Mouse (Mus musculus) MEL (cell line): ENCODE measurements around the gene Btnl10. TPM values are rescaled to one million over a fixed set of nuclear protein-coding genes. Genes with fewer than 3 reads are reported as not detected.

ENCODE experiments used
- DNase-seq: peaks from one replicate; pipeline ENCODE4 v3.0.0; 2011; ENCODE audit warnings: low read depth, low spot score
- H3K27ac ChIP-seq: 2 replicates; pipeline ENCODE4 v1.5.1; 2012; ENCODE audit warnings: low read depth, mild to moderate bottlenecking, control low read depth, low read length, moderate library complexity; ENCODE audit not compliant: control insufficient read depth
- H3K27me3 ChIP-seq, 2 experiments: fragments of 150-350 bp in 1 of 2; sonication (generic) in 1 of 2; 2 replicates each; pipeline ENCODE4 v1.6.1; 2012; ENCODE audit warnings: low read length in 2 of 2, mild to moderate bottlenecking in 2 of 2, improper control_type of control experiment in 1 of 2, moderate library complexity in 1 of 2; ENCODE audit not compliant: insufficient read depth in 2 of 2, control insufficient read depth in 1 of 2
- H3K36me3 ChIP-seq, 2 experiments: 2 replicates each; pipeline ENCODE4 v1.6.1; 2012 to 2014; ENCODE audit warnings: low read length in 2 of 2, improper control_type of control experiment in 1 of 2, inconsistent platforms in 1 of 2, mild to moderate bottlenecking in 1 of 2; ENCODE audit not compliant: insufficient read depth in 2 of 2, control insufficient read depth in 1 of 2
- H3K4me1 ChIP-seq, 2 experiments: fragments of 150-350 bp in 1 of 2; sonication (generic) in 1 of 2; 2 replicates each; pipeline ENCODE4 v1.6.1; 2012; ENCODE audit warnings: low read length in 2 of 2, improper control_type of control experiment in 1 of 2, mild to moderate bottlenecking in 1 of 2; ENCODE audit not compliant: insufficient read depth in 2 of 2, control insufficient read depth in 1 of 2
- H3K4me3 ChIP-seq, 2 experiments: fragments of 150-350 bp in 1 of 2; sonication (generic) in 1 of 2; 2 replicates each; pipeline ENCODE4 v1.5.1; 2012; ENCODE audit warnings: low read depth in 2 of 2, low read length in 2 of 2, mild to moderate bottlenecking in 2 of 2, moderate library complexity in 2 of 2, control low read depth in 1 of 2, improper control_type of control experiment in 1 of 2; ENCODE audit not compliant: control insufficient read depth in 1 of 2, insufficient read depth in 1 of 2
- H3K79me2 ChIP-seq: 2 replicates; pipeline ENCODE4 v1.6.1; 2012; ENCODE audit warnings: mild to moderate bottlenecking, low read length, moderate library complexity; ENCODE audit not compliant: control insufficient read depth, poor library complexity, insufficient read depth
- H3K9ac ChIP-seq: 2 replicates; pipeline ENCODE4 v1.6.1; 2012; ENCODE audit warnings: low read depth, mild to moderate bottlenecking, control low read depth, low read length, moderate library complexity; ENCODE audit not compliant: control insufficient read depth, poor library complexity, severe bottlenecking
- H3K9me3 ChIP-seq: fragments of 150-350 bp; sonication (generic); replicated peaks from 2 replicates; pipeline ENCODE4 v1.6.1; 2012; ENCODE audit warnings: mild to moderate bottlenecking, low read length, improper control_type of control experiment, moderate library complexity; ENCODE audit not compliant: insufficient read depth
- BHLHE40 ChIP-seq: IDR thresholded peaks from 2 replicates; pipeline ENCODE4 v1.6.1; 2012; ENCODE audit warnings: low read depth, mild to moderate bottlenecking, inconsistent platforms, low read length, improper control_type of control experiment, borderline replicate concordance
- ELF1 ChIP-seq: IDR thresholded peaks from 2 replicates; pipeline ENCODE4 v1.6.1; 2014; ENCODE audit warnings: low read depth, mild to moderate bottlenecking, inconsistent platforms, low read length, improper control_type of control experiment, moderate library complexity
- EP300 ChIP-seq, 2 experiments: IDR thresholded peaks; 2 replicates each; pipeline ENCODE4 v1.6.1; 2011; ENCODE audit warnings: improper control_type of control experiment in 2 of 2, low read length in 2 of 2, low read depth in 1 of 2, mild to moderate bottlenecking in 1 of 2
- ETS1 ChIP-seq: IDR thresholded peaks from 2 replicates; pipeline ENCODE4 v1.6.1; 2012; ENCODE audit warnings: low read depth, mild to moderate bottlenecking, inconsistent platforms, low read length, improper control_type of control experiment, moderate library complexity
- GATA1 ChIP-seq: IDR thresholded peaks from 2 replicates; pipeline ENCODE4 v1.6.1; 2011; ENCODE audit warnings: low read depth, low read length, improper control_type of control experiment
- KAT2A ChIP-seq: conservative IDR thresholded peaks from 2 replicates; pipeline ENCODE4 v1.6.1; 2012; ENCODE audit warnings: low read depth, low read length, improper control_type of control experiment, inconsistent platforms
- MAFK ChIP-seq: IDR thresholded peaks from 2 replicates; pipeline ENCODE4 v1.6.1; 2011; ENCODE audit warnings: low read depth, mild to moderate bottlenecking, low read length, improper control_type of control experiment, borderline replicate concordance
- MAX ChIP-seq: IDR thresholded peaks from 2 replicates; pipeline ENCODE4 v1.6.1; 2011; ENCODE audit warnings: low read length, improper control_type of control experiment
- MAZ ChIP-seq: IDR thresholded peaks from 2 replicates; pipeline ENCODE4 v1.6.1; 2012; ENCODE audit warnings: low read depth, mild to moderate bottlenecking, inconsistent platforms, low read length, improper control_type of control experiment
- NELFE ChIP-seq: IDR thresholded peaks from 2 replicates; pipeline ENCODE4 v1.6.1; 2011; ENCODE audit warnings: low read depth, low read length, improper control_type of control experiment
- POLR2A ChIP-seq, 2 experiments: IDR thresholded peaks; 2 replicates each; pipeline ENCODE4 v1.6.1; 2011 to 2012; ENCODE audit warnings: low read length in 2 of 2, mild to moderate bottlenecking in 2 of 2, control low read depth in 1 of 2, improper control_type of control experiment in 1 of 2, low read depth in 1 of 2, moderate library complexity in 1 of 2; ENCODE audit not compliant: control insufficient read depth in 1 of 2, insufficient read depth in 1 of 2, poor library complexity in 1 of 2
- SIN3A ChIP-seq: IDR thresholded peaks from 2 replicates; pipeline ENCODE4 v1.6.1; 2012; ENCODE audit warnings: low read length, improper control_type of control experiment, inconsistent platforms
- SMC3 ChIP-seq: IDR thresholded peaks from 2 replicates; pipeline ENCODE4 v1.6.1; 2011; ENCODE audit warnings: low read depth, low read length, improper control_type of control experiment
- ZC3H11A ChIP-seq: IDR thresholded peaks from 2 replicates; pipeline ENCODE4 v1.6.1; 2012; ENCODE audit warnings: low read depth, mild to moderate bottlenecking, inconsistent platforms, low read length, improper control_type of control experiment
- ZMIZ1 ChIP-seq: IDR thresholded peaks from 2 replicates; pipeline ENCODE4 v1.6.1; 2012; ENCODE audit warnings: low read depth, mild to moderate bottlenecking, inconsistent platforms, low read length, improper control_type of control experiment, moderate library complexity
- polyA plus RNA-seq, 2 experiments: library from polyadenylated mRNA; stranded (reverse) in 1 of 2; unstranded in 1 of 2; fragments of >175 nt in 1 of 2; fragments of >200 nt in 1 of 2; gene quantifications; 2 replicates each; pipeline versions ENCODE4 v1.2.1 to v1.2.4; 2012; ENCODE audit warnings: low replicate concordance in 2 of 2, low read depth in 1 of 2; ENCODE audit not compliant: insufficient read length in 2 of 2, insufficient read depth in 1 of 2, missing spikeins in 1 of 2
- total RNA-seq: library from RNA; depleted of rRNA; stranded (reverse); fragments of 300-350 nt; gene quantifications from 2 replicates; pipeline ENCODE4 v1.2.3, GENCODE M21; 2012

Btnl10 gene
- total and polyA plus RNA-seq, 3 experiments, result 0.92 to 1.7 TPM; not detected in 1

DNA sequence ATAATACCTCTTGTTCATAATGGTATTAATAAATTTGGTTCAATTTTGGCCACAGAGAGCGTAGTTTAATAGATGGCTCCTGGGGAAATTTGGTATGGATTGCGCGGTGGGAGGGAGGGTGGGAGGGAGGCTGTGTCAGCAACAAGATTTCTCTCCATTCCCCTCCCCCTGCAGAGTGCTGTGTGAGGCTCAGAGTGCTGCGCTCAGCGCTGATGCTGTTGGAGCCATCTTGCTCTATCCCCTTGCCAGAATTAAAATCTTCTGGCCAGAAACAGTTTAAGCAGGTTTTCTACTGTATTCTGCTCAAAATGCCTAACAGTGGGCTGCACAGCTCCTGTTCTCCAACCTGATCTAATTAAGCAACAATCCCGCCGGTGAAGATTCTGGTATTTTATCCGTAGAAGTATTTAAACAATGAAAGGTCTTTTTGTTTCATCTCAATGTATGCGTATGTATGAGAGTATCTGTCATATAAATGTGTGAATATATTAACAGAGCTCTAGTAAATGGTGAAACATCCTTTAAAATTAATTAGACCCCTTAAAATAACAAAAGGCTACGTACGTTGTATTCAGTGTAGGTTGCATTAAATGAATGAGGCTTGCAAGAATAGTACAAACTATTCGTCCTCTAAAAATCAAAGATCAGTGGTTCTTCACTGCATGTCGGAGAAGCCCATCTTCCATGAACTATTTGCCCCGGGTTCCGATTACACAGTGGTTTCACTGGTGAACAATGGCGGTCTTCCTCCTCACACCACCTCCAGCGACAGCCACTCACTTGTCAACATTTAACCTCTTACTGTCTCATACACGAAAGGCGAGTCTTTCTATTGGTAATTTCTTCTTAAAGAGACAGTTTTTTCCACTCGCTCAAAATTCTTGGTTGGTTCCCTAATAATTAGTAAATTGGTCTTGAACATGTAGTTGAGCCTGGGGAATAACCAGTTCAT, 32.0 kb downstream of the Btnl10 start:
- H3K27ac ChIP-seq, result no peak overlapping the region
- no peak overlapping the region for H3K4me3 ChIP-seq
- H3K9me3 ChIP-seq, result no peaks in the 10 kb centered on the region
- H3K4me1 ChIP-seq, result peaks cover 0 to 11% of the 10 kb centered on the region in 2 experiments; a peak in 1 of 4 replicates
- H3K36me3 ChIP-seq, result peaks cover 0 to 5% of the 10 kb centered on the region in 2 experiments; a peak in 2 of 4 replicates
- no peak for DNase-seq
- H3K79me2 ChIP-seq, result no peaks in the 10 kb centered on the region; the same call in 1 of the 2 replicates
- H3K9ac ChIP-seq, result no peak overlapping the region
- peaks cover 2 to 3% of the 10 kb centered on the region in 2 experiments; a peak in 3 of 4 replicates for H3K27me3 ChIP-seq
- TF ChIP-seq ZMIZ1, result no peak
- no peak for TF ChIP-seq NELFE
- TF ChIP-seq EP300 (IDR thresholded peaks at IDR 0.05; ENCODE audit: low read depth in 1 of 2, low read length in 2 of 2), result no peak
- TF ChIP-seq ELF1, result no peak
- TF ChIP-seq MAZ, result no peak
- TF ChIP-seq ETS1, result no peak
- no peak for TF ChIP-seq MAX
- TF ChIP-seq POLR2A (IDR thresholded peaks at IDR 0.05; ENCODE audit: control insufficient read depth in 1 of 2, insufficient read depth in 1 of 2, low read depth in 1 of 2, low read length in 2 of 2, poor library complexity in 1 of 2), result no peak
- no peak for TF ChIP-seq SIN3A
- no peak for TF ChIP-seq SMC3
- no peak for TF ChIP-seq GATA1
- no peak for TF ChIP-seq KAT2A

DNA sequence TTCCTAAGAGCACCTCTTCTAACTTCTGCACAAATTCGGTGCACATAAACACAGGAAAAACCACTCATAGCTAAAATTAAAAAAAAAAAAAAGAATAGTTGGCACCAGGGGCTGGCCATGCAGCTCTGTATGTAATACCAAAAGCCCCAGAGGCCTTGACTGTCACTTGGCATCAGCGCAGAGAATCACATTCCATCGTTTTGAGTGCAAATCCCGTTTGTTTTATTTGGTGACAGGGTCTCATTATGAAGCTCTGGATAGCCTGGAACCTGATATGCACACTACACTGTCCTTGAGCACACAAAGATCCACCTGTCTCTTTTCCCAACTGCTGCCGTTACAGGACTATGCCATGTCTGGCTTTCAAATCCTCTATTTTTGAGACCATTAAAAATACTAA, 33.5 kb downstream of the Btnl10 start:
- peaks cover 0 to 3% of the 10 kb centered on the region in 2 experiments; a peak in 3 of 4 replicates for H3K27me3 ChIP-seq
- peaks cover 11% of the 10 kb centered on the region for H3K79me2 ChIP-seq
- no peak overlapping the region for H3K9ac ChIP-seq
- TF ChIP-seq GATA1, result no peak
- no peak for TF ChIP-seq MAFK
- TF ChIP-seq ZC3H11A, result no peak
- TF ChIP-seq BHLHE40, result no peak
- H3K36me3 ChIP-seq, result peaks cover 0 to 8% of the 10 kb centered on the region in 2 experiments; a peak in 2 of 4 replicates
- no peak overlapping the region for H3K27ac ChIP-seq
- H3K4me1 ChIP-seq, result peaks cover 4 to 11% of the 10 kb centered on the region in 2 experiments; a peak in 2 of 4 replicates
- DNase-seq, result no peak
- no peaks in the 10 kb centered on the region for H3K9me3 ChIP-seq
- H3K4me3 ChIP-seq, result no peak overlapping the region
